Mouse (Mus musculus) small intestine, adult 2 months (tissue): ENCODE data around the gene Osbpl9. TPM values are rescaled to one million over a fixed set of nuclear protein-coding genes. Genes with fewer than 3 reads are reported as not detected.
A peak's percentile ranks its signal among the peaks of the same experiment; 100 is the strongest.

Experiments
- H3K27ac ChIP-seq: fragments of 200-500 bp; 2 replicates; pipeline ENCODE4 v1.5.1; 2012; ENCODE audit warnings: low read depth, low read length, control low read depth, inconsistent platforms; ENCODE audit not compliant: insufficient read depth
- H3K27me3 ChIP-seq: fragments of 200-500 bp; 2 replicates; pipeline ENCODE4 v1.6.1; 2012; ENCODE audit warnings: mild to moderate bottlenecking, moderate library complexity, low read length, inconsistent platforms; ENCODE audit not compliant: control insufficient read depth, insufficient read depth
- H3K36me3 ChIP-seq: fragments of 200-500 bp; 2 replicates; pipeline ENCODE4 v1.6.1; 2012; ENCODE audit warnings: mild to moderate bottlenecking, low read length, control low read depth, inconsistent platforms; ENCODE audit not compliant: control insufficient read depth, insufficient read depth
- H3K4me1 ChIP-seq: fragments of 200-500 bp; 2 replicates; pipeline ENCODE4 v1.6.1; 2012; ENCODE audit warnings: low read length, inconsistent platforms, mixed read lengths; ENCODE audit not compliant: control insufficient read depth, insufficient read depth, insufficient read length
- H3K4me3 ChIP-seq: fragments of 200-500 bp; 2 replicates; pipeline ENCODE4 v1.5.1; 2012; ENCODE audit warnings: low read depth, mild to moderate bottlenecking, control low read depth, inconsistent platforms, low read length, moderate library complexity
- CTCF ChIP-seq: fragments of 200-500 bp; IDR thresholded peaks from 2 replicates; pipeline ENCODE4 v1.5.1; 2012; ENCODE audit warnings: low read depth, mild to moderate bottlenecking, control low read depth, inconsistent platforms, low read length, moderate library complexity, mixed read lengths; ENCODE audit not compliant: insufficient replicate concordance, insufficient read length; ENCODE audit errors: extremely low read depth
- POLR2A ChIP-seq: fragments of 200-500 bp; IDR thresholded peaks from 2 replicates; pipeline ENCODE4 v1.6.1; 2012; ENCODE audit warnings: low read depth, mild to moderate bottlenecking, control low read depth, inconsistent platforms, low read length, moderate library complexity
- WGBS: fragments of 180-500 bp; shearing (Covaris S2); methylation state at CpG from one replicate; pipeline ENCODE4 v1.1.7; 2018; 5-methylcytosine and 5-hydroxymethylcytosine counted together
- polyA plus RNA-seq: library from polyadenylated mRNA; depleted of rRNA; stranded (reverse); fragments of >200 nt; gene quantifications from 2 replicates; pipeline ENCODE4 v1.2.3, GENCODE M21; 2012; rRNA removed

Osbpl9 gene
- polyA plus RNA-seq: 24.3 and 29.5 TPM in 2 replicates

DNA sequence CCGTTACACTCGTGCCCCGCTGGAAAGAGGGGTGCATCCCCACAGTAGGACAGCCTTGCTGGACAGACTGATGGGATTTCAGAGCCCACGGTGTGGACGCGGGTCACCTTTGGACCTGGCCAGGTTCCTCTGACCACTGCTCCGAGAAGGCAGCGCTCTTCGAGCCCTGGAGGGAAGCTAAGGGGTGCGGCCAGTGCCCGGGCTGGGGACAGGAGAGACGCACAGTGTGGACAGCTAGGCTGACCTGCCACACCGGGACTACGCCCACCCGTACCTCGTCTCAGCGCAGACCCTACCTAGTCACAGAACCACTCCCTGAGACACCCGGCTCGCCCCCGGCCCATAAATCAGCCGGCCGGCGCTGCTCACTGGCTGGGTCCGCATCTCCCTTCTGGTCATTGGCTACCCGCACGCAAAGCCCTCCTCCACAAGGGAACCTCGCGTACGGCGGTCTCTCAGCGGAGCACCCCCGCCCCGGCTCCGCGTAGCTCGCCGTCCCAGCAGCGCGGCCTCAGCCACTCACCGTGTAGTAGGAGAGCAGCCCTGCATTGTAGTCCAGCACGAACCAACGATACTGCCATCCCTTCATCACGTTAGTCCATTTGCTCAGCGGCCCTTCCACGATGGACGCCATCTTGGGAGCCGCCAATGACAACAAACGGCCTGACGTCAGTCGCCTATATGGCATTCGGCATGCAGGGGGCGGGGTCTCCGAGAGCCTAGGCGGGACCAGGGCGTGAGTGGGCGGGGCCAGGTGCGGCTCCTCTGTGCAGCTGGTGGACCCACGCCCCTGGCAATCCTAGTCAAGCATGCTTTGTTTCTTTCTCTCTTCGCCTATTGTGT, at the start of gene Osbpl9:
Gene Osbpl9 (minus strand): TSS at position 691 of the 843 bp plus-strand sequence.
- Histone ChIP-seq H3K27ac (peak within 1 kb of the TSS; percentile 93), H3K27me3 (no peaks in the 10 kb centered on the region), H3K4me1 (no peaks in the 10 kb centered on the region), H3K4me3 (peak within 1 kb of the TSS; percentile 93), H3K36me3 (no peaks in the 10 kb centered on the region)
- WGBS: under 1% methylated on average over 59 of the region's 59 CpGs
- TF ChIP-seq POLR2A: peak; percentile 32
- no peak for TF ChIP-seq CTCF

DNA sequence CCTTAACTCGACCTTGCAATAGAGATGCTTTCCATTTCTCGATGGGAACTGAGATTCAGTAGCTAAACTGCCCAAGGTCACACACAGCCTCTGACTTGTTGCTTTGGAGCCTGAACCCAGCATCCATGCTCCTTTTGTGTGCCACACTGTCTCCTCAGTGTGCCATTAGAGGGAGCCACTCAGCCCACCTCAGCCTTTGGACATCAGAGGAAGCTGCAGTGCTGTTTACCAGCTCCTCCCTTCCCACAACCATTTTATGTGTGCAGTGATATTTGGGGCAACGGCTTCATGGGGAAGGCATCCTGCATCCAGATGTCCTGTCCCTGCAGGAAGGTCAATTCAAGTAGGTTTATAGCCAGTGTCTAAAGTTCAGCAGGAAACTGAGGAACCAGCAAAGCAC, 49.5 kb upstream of the Osbpl9 start:
- WGBS: 35% methylated on average over 3 of the region's 3 CpGs
- peak; percentile 47; the same call in 1 of the 2 replicates for TF ChIP-seq CTCF
- no peak for TF ChIP-seq POLR2A
- H3K4me3 ChIP-seq: no peak overlapping the region
- H3K36me3 ChIP-seq: no peaks in the 10 kb centered on the region
- no peak overlapping the region for H3K27ac ChIP-seq
- H3K4me1 ChIP-seq: peaks cover 2% of the 10 kb centered on the region; the same call in 1 of the 2 replicates
- H3K27me3 ChIP-seq: no peaks in the 10 kb centered on the region

DNA sequence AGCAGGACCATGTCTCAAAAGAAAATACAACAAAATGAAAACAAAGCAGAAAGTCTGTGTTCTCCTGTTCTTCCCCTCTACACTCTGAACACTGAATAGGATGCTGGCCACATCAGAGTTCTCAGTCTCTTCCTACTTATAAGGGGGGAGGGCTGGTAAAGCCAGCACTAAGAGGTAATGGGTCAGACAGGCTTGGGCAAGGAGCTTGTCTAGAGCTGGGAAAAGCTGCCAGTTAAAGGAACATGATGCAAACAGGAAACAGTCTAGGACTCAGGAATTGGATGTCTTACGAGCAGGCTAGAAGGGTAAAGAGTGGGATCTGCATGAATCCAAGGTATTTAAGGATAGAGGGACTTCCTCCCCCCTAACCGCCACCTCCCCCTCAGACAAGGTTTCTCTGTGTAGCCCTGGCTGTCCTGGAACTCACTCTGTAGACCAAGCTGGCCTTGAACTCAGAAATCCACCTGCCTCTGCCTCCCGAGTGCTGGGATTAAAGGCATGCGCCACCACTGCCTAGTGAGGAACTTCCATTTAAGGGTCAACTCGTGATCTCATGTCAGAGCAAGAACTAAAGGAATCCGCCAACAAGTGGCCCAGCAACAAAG, 43.0 kb upstream of the Osbpl9 start:
- H3K4me1 ChIP-seq: no peaks in the 10 kb centered on the region
- TF ChIP-seq POLR2A (no peak), CTCF (no peak)

DNA sequence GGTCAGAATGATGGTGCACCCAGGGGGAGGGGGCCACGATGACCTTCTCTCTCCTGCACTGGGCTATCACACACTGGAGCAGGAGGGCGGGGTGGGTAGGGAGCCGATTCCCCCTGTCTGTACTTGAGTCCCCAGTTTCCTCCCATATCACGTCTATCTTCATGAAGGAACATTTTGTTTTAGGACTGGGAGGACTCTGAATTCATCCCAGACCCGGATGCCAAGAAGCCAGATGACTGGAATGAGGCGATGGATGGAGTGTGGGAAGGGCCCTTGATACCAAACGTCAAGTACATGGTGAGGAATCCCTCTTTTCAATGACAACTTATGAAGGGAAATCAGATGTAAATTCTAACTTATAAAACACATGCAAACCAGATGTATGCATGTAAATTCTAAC, 42.4 kb upstream of the Osbpl9 start:
- no peak overlapping the region for H3K4me3 ChIP-seq
- H3K36me3 ChIP-seq: no peaks in the 10 kb centered on the region
- no peaks in the 10 kb centered on the region for H3K4me1 ChIP-seq
- 69% methylated on average over 7 of the region's 7 CpGs for whole genome bisulfite sequencing
- no peaks in the 10 kb centered on the region; the same call in 1 of the 2 replicates for H3K27me3 ChIP-seq
- TF ChIP-seq CTCF (no peak), POLR2A (no peak)
- no peak overlapping the region for H3K27ac ChIP-seq

More for the DNA sequence above, 43.0 kb upstream of the Osbpl9 start:
- Histone ChIP-seq H3K27ac (no peak overlapping the region), H3K36me3 (no peaks in the 10 kb centered on the region), H3K4me3 (no peak overlapping the region), H3K27me3 (no peaks in the 10 kb centered on the region; the same call in 1 of the 2 replicates)
- WGBS: 85% methylated on average over 6 of the region's 6 CpGs

DNA sequence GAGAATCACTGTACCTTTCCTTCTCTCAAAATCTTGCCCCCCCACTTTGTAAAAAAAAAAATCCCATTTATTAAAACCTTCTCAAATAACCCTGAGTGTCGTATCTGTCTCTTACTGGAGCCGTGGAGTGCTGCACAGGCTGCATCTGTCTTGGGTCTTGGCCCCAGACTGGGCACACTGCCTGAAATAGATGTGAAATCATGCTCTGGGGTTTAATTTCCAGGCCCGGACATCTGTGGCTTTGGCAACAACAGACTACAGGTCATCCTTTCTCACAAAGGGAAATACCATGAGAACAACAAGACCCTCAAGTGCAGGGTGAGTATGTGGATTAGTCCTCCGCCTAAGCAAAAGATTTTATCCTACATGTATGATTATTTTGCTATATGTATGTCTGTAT, 39.9 kb upstream of the Osbpl9 start:
- H3K4me1 ChIP-seq: no peaks in the 10 kb centered on the region
- TF ChIP-seq POLR2A (no peak), CTCF (no peak)
- H3K27ac ChIP-seq: no peak overlapping the region
- no peaks in the 10 kb centered on the region for H3K36me3 ChIP-seq
- H3K27me3 ChIP-seq: no peaks in the 10 kb centered on the region; the same call in 1 of the 2 replicates
- H3K4me3 ChIP-seq: no peak overlapping the region
- 68% methylated on average over 4 of the region's 4 CpGs for WGBS

DNA sequence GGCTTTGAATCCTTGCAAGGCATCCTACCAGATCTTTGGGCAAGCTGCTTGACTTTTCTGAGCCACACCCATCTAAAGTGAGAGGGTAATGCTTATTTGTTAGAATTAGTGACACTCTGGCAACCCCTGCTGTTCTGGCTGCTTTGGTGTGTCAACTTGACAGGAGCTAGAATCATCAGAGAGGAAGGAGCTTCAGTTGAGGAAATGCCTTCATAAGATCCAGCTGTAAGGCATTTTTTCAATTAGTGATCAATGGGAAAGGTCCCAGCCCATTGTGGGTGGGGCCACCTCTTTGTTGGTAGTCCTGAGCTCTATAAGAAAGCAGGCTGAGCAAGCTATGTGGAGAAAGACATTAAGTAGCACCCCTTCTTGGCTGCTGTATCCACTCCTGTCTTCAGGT, 39.1 kb upstream of the Osbpl9 start:
- Histone ChIP-seq H3K36me3 (no peaks in the 10 kb centered on the region), H3K27ac (no peak overlapping the region), H3K4me1 (no peaks in the 10 kb centered on the region), H3K4me3 (no peak overlapping the region), H3K27me3 (no peaks in the 10 kb centered on the region; the same call in 1 of the 2 replicates)
- TF ChIP-seq POLR2A (no peak), CTCF (no peak)
